Mouse (Mus musculus): ENCODE measurements around the gene Slc25a51.

GRCm38 (mm10) chr4:45445235-45445634 lies 36.7 kb upstream of the Slc25a51 start:
- TF ChIP-seq CTCF (IDR thresholded peaks at IDR 0.05) (no peak), EP300 (IDR thresholded peaks at IDR 0.05) (no peak)

Data from lung, postnatal 0 days (tissue).